Mouse (Mus musculus): ENCODE data around the gene Klc1.

DNA sequence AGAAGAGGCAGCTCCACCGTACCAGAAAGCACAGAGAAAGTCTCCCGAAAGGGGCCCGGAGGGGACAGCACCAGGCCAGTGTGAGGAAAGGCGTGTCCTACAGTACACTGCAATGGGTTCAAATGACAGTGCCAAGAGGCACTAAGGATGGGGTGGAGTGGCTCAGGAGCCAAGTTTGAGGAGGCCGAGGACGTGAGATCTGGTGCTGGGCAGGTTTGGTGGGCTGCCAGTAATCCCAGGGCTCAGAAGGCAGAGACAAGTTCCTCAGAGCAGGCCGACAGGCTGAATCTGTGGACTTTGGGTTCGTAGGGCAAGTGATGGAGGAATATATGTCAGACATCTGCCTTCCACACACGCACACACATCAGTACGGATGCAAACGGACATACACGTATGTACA is 54.0 kb downstream of the Klc1 start:
- TF ChIP-seq CTCF (IDR thresholded peaks at IDR 0.05; ENCODE audit: borderline replicate concordance, insufficient read depth, low read length), result no peak
- no peak for TF ChIP-seq POLR2A (IDR thresholded peaks at IDR 0.05; ENCODE audit: low read depth, low read length)

All from embryonic fibroblast, embryonic 13.5 days (primary cell).